Mouse (Mus musculus) lung, postnatal 0 days (tissue): Measurements from ENCODE around the gene Fbln1. TPM values are rescaled to one million over a fixed set of nuclear protein-coding genes. Genes with fewer than 3 reads are reported as not detected.

Experiments used
- ATAC-seq: fragments of 200-750 bp; cut with Nextera tagmentation; 2 replicates; pipeline ENCODE4 v1.8.0; 2017; ENCODE audit warnings: moderate library complexity
- DNase-seq: peaks from one replicate; pipeline ENCODE4 v3.0.0-alpha.2; 2016; ENCODE audit warnings: low spot score
- H3K27ac ChIP-seq: fragments of 300-500 bp; sonication (generic); 2 replicates; pipeline ENCODE4 v1.5.1; 2014; ENCODE audit warnings: antibody characterized with exemption, mild to moderate bottlenecking, low read length, mixed read lengths
- H3K27me3 ChIP-seq: fragments of 300-500 bp; sonication (generic); replicated peaks from 2 replicates; pipeline ENCODE4 v1.6.1; 2014; ENCODE audit warnings: low read length, mixed read lengths; ENCODE audit not compliant: insufficient read depth
- H3K36me3 ChIP-seq: fragments of 300-500 bp; sonication (generic); 2 replicates; pipeline ENCODE4 v1.6.1; 2014; ENCODE audit warnings: low read length, mixed read lengths; ENCODE audit not compliant: insufficient read depth
- H3K4me1 ChIP-seq: fragments of 300-500 bp; sonication (generic); 2 replicates; pipeline ENCODE4 v1.6.1; 2014; ENCODE audit warnings: antibody characterized with exemption, low read depth, low read length, mixed read lengths; ENCODE audit not compliant: insufficient read depth
- H3K4me2 ChIP-seq: fragments of 300-500 bp; sonication (generic); replicated peaks from 2 replicates; pipeline ENCODE4 v1.6.1; 2014; ENCODE audit warnings: low read depth, mild to moderate bottlenecking, low read length, moderate library complexity, mixed read lengths
- H3K4me3 ChIP-seq: fragments of 300-500 bp; sonication (generic); 2 replicates; pipeline ENCODE4 v1.5.1; 2014; ENCODE audit warnings: low read depth, low read length
- H3K9ac ChIP-seq: fragments of 300-500 bp; sonication (generic); replicated peaks from 2 replicates; pipeline ENCODE4 v1.6.1; 2014; ENCODE audit warnings: low read depth, mild to moderate bottlenecking
- H3K9me3 ChIP-seq: fragments of 300-500 bp; sonication (generic); 2 replicates; pipeline ENCODE4 v1.6.1; 2016; ENCODE audit warnings: low read length, mixed read lengths
- CTCF ChIP-seq: IDR thresholded peaks from 2 replicates; pipeline ENCODE4 v1.5.1; 2016; ENCODE audit warnings: antibody characterized with exemption, mild to moderate bottlenecking
- EP300 ChIP-seq: IDR thresholded peaks from 2 replicates; pipeline ENCODE4 v1.6.1; 2016; ENCODE audit warnings: antibody characterized with exemption, mild to moderate bottlenecking, control low read depth
- WGBS: fragments of 180-500 bp; shearing (Covaris S2); extraction: QIAGEN DNeasy Blood & Tissue Kit; methylation state at CpG from one replicate; pipeline ENCODE4 v1.1.7; 2014; 5-methylcytosine and 5-hydroxymethylcytosine counted together
- polyA plus RNA-seq: library from polyadenylated mRNA; unstranded; fragments of >200 nt; fragmentation: Nextera tagmentation; extraction: Ambion mirVana; gene quantifications from 2 replicates; pipeline ENCODE4 v1.2.1, GENCODE M21; 2015

Gene Fbln1
- polyA plus RNA-seq, 1 experiment from 2014 or later = 45.7 TPM

DNA sequence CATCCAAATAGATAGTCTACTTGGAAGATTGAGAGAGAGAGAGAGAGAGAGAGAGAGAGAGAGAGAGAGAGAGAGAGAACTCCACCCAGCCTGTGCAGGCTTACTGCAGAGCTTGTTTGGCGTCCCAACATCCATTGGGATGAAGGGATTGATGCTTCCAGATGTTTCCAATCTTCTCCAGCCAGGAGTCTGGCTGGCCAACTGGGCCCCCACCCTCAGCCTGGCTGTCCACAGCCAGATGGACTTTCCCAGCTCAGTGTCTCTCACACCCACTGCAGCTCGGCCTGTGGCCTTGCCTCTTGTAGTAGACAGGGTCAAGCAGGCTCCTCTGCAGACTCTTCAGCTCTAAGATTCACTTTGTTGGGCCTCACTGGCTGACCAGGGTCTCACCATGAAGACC, 33.7 kb upstream of the Fbln1 start:
- H3K9ac ChIP-seq = no peak overlapping the region
- H3K36me3 ChIP-seq = no peaks in the 10 kb centered on the region
- ATAC-seq (peak; percentile 93), DNase-seq (peak; percentile 90)
- 64% methylated on average over 2 of the region's 2 CpGs for WGBS
- no peaks in the 10 kb centered on the region for H3K4me1 ChIP-seq
- no peak overlapping the region for H3K4me2 ChIP-seq
- no peaks in the 10 kb centered on the region for H3K27me3 ChIP-seq
- no peak overlapping the region for H3K27ac ChIP-seq
- no peaks in the 10 kb centered on the region for H3K9me3 ChIP-seq
- no peak overlapping the region for H3K4me3 ChIP-seq
- 0 out of 2 replicates have a peak, but pooled peaks have one; percentile 27 for TF ChIP-seq EP300
- TF ChIP-seq CTCF = no peak

DNA sequence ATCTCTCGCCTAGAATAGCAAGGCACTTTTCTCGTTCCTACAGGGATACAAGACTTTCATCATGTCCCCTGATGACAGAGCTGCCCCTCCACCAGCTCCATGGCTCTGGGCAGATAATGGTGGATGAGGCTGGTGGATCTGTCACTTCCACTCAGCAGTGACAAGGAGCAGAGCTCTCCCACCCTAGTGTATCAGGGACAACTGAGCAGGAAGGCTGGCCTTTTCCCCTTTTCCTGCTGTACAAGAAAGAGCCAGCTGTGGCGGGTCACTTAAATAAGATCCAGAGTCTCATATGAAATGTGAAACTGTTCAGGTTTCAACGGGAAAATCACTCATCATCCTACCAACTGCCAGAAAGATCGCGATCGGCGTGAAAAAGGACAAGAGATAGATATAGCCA, 32.3 kb upstream of the Fbln1 start:
- H3K27ac ChIP-seq = no peak overlapping the region
- H3K9me3 ChIP-seq = no peaks in the 10 kb centered on the region
- TF ChIP-seq CTCF = no peak
- no peak for TF ChIP-seq EP300
- DNase-seq (no peak), ATAC-seq (no peak)
- H3K4me2 ChIP-seq = no peak overlapping the region
- WGBS = 75% methylated on average over 8 of the region's 8 CpGs
- no peak overlapping the region for H3K9ac ChIP-seq
- no peak overlapping the region for H3K4me3 ChIP-seq
- no peaks in the 10 kb centered on the region for H3K4me1 ChIP-seq
- H3K27me3 ChIP-seq = no peaks in the 10 kb centered on the region
- no peaks in the 10 kb centered on the region for H3K36me3 ChIP-seq

DNA sequence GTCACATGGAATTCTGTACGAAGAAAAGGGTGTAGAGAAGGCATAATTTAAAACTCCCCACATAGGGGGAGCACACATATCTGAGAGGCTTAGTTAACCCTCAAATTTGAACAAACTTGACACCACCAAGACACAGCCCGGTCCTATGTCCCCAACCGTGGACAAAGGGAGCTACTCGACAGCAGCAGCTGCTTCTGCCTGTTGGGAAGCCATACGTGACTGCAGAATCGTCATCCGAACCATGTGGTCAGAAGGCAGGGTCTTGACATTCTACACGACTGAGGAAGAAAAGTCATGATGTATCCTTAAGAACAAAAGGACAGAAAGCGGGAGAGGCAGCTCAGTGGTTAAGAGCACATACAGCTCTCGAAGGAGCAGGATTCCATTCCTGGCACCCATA, 31.7 kb upstream of the Fbln1 start:
- Histone ChIP-seq H3K27ac (no peak overlapping the region), H3K9me3 (no peaks in the 10 kb centered on the region), H3K4me1 (no peaks in the 10 kb centered on the region), H3K36me3 (no peaks in the 10 kb centered on the region), H3K9ac (no peak overlapping the region), H3K4me2 (no peak overlapping the region), H3K27me3 (no peaks in the 10 kb centered on the region), H3K4me3 (no peak overlapping the region)
- ATAC-seq = no peak
- 63% methylated on average over 10 of the region's 10 CpGs for WGBS
- no peak for DNase-seq
- no peak for TF ChIP-seq EP300
- no peak for TF ChIP-seq CTCF

DNA sequence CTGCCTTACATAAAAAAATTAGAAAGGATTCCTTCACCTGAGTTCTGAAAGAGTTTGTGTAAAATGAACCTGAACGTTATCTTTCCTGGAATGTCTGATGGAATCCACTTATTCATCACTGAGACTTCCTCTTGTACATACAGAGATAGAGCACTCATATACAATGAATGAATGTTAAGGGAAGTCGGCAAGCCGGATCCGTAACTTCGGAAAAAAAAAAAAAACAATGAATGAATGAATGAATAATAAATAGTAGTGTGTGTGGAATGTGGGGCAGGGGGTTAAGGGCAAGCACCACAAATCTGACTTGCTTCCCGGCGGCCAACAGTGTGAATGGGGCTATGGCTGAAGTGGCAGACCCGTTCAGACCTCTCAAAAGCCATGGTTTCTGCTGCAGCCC, 28.2 kb upstream of the Fbln1 start:
- no peak for TF ChIP-seq CTCF
- TF ChIP-seq EP300 = no peak
- no peaks in the 10 kb centered on the region for H3K9me3 ChIP-seq
- DNase-seq (peak; percentile 94), ATAC-seq (no peak)
- H3K27me3 ChIP-seq = no peaks in the 10 kb centered on the region
- no peak overlapping the region; the same call in 1 of the 2 replicates for H3K4me2 ChIP-seq
- no peak overlapping the region for H3K27ac ChIP-seq
- H3K9ac ChIP-seq = no peak overlapping the region
- no peak overlapping the region for H3K4me3 ChIP-seq
- 0 out of 2 replicates have a peak, but pooled peaks cover 2% of the 10 kb centered on the region for H3K4me1 ChIP-seq
- 36% methylated on average over 8 of the region's 8 CpGs for WGBS
- H3K36me3 ChIP-seq = no peaks in the 10 kb centered on the region

DNA sequence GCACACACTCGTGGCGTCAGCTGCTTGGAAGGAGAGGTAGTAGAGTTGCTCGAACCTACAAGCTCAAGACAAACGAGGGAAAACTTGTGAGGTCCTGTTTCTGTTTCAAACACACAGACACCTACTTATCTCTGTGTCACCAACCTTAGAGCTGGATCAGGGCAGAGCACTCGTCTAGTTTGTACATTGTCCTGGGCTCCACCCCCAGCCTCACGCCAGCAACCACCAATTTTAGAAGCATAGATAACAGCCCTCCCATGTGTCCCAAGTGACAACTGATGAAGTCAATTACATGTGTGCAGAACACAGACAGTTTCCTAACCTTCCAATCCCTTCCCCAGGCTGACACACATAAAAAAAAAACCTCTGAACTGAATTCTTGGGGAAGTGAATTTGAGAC, 27.6 kb upstream of the Fbln1 start:
- 0 out of 2 replicates have a peak, but pooled peaks cover 2% of the 10 kb centered on the region for H3K4me1 ChIP-seq
- no peaks in the 10 kb centered on the region for H3K9me3 ChIP-seq
- no peak overlapping the region for H3K4me3 ChIP-seq
- H3K4me2 ChIP-seq = no peak overlapping the region
- no peak for TF ChIP-seq CTCF
- TF ChIP-seq EP300 = no peak
- DNase-seq (no peak), ATAC-seq (no peak)
- H3K36me3 ChIP-seq = no peaks in the 10 kb centered on the region
- WGBS = 49% methylated on average over 6 of the region's 6 CpGs
- no peaks in the 10 kb centered on the region for H3K27me3 ChIP-seq
- H3K27ac ChIP-seq = no peak overlapping the region
- H3K9ac ChIP-seq = no peak overlapping the region

DNA sequence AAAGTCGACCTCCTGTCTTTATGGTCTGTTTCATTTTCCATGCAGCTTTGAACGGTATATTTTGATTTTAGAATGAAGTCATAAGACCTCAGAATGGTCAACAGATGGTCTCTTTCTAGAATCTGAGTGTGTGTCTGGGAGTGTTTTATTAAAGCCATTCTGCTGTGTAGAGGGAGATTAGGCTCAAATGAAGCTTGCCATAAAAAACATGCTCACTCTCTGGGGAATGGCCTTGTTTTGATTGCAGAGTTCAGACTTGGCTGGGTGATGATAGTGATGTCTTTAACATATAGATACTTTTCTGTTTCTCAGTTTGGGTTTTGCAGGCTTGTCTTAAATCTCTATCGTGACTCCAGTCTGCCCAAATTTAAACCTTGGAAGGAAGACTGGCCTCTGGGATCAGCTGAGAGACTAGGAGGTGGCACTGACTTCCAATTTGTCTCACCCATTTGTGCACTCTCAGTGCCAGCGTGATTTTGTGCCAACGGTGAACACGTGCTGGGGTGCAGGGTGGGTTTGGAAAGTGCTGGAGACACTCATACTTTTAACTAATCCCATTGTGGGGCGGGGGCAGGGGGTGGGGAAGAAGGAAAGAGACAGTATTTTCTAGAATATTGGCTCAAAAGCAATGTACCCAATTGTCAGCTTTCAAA, 26.1 kb upstream of the Fbln1 start:
- Histone ChIP-seq H3K36me3 (no peaks in the 10 kb centered on the region), H3K27me3 (no peaks in the 10 kb centered on the region), H3K9ac (no peak overlapping the region), H3K4me1 (0 out of 2 replicates have a peak, but pooled peaks cover 2% of the 10 kb centered on the region), H3K4me2 (no peak overlapping the region), H3K4me3 (no peak overlapping the region), H3K9me3 (no peaks in the 10 kb centered on the region), H3K27ac (no peak overlapping the region)
- WGBS = 73% methylated on average over 7 of the region's 7 CpGs
- ATAC-seq (no peak), DNase-seq (no peak)
- no peak for TF ChIP-seq EP300
- no peak for TF ChIP-seq CTCF
